Mouse (Mus musculus): ENCODE results near the gene Gpr162. TPM values are rescaled to one million over a fixed set of nuclear protein-coding genes. Genes with fewer than 3 reads are reported as not detected.

Gpr162 gene
- polyA plus RNA-seq, 1 experiment from 2014 or later, result 1.2 TPM

- H3K27ac ChIP-seq, result peak within 1 kb of the TSS; percentile 95
- whole genome bisulfite sequencing, result under 1% methylated on average over 82 of the region's 86 CpGs
- peaks cover 13% of the 10 kb centered on the region for H3K27me3 ChIP-seq (replicated peaks)
- H3K36me3 ChIP-seq, result 0 out of 2 replicates have a peak, but pooled peaks cover 3% of the 10 kb centered on the region
- H3K9me3 ChIP-seq, result no peaks in the 10 kb centered on the region
- peak; percentile 85 for ATAC-seq (ENCODE audit: insufficient read depth, low FRiP score, low read depth)
- peaks cover 22% of the 10 kb centered on the region for H3K4me1 ChIP-seq
- H3K4me3 ChIP-seq (replicated peaks), result peak within 1 kb of the TSS; percentile 82
- peak within 1 kb of the TSS; percentile 92 for H3K4me2 ChIP-seq
- peak within 1 kb of the TSS; percentile 80 for H3K9ac ChIP-seq
These were observed 6.6 kb downstream of the Gpr162 start, which contains the start of gene P3h3 for GRCm38 (mm10) chr6:124856916-124857839. Gene P3h3 (minus strand): TSS chr6:124857752.

DNA sequence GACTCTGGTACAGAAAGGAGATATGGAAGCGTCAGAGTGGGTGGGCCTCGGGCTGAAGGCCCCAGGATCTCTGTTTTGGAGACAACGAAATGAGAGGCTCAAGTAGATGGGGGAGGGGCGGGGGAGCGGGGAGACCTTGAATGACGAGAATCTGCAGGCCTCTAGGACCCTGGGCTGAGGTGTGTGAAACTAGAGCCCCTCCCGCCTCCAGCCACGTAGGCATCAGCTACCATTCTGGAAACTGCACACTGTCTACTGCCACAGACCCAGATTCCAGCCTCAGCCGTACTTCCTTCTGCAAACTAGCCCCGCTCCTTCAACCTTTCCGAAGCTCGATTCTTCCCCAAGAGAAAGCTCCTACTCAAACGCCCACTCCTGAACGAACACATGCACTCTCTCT, 7.5 kb downstream of the Gpr162 start:
- Histone ChIP-seq H3K36me3 (peaks cover 6% of the 10 kb centered on the region; the same call in 1 of the 2 replicates), H3K4me3 (replicated peaks) (peak overlapping the region; percentile 82), H3K4me2 (peak overlapping the region; percentile 92), H3K4me1 (peaks cover 22% of the 10 kb centered on the region), H3K27me3 (replicated peaks) (peaks cover 13% of the 10 kb centered on the region), H3K9ac (no peak overlapping the region), H3K9me3 (no peaks in the 10 kb centered on the region), H3K27ac (peak overlapping the region; percentile 95; the same call in 1 of the 2 replicates)
- WGBS, result 10% methylated on average over 14 of the region's 14 CpGs
- ATAC-seq (ENCODE audit: insufficient read depth, low FRiP score, low read depth), result peak; percentile 38; the same call in 1 of the 2 replicates

DNA sequence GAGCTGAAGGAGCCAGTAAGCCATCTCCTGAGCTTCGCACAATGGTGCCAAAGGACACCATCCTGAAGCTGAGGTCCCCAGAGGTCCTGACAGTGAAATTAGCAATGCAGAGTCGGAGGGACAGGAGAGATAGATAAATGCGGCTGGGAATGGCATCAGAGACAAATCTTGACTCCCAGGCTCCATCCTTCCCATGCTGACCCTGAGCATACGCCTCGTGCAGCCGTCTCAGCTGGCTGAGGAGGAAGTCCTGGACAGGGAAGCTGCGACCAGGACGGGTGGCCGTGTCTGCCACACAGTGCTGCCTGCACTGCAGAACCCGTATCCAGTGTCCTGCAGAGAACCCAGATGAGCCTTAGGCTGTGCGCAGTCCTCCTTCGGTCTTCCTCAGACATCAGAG, 9.1 kb downstream of the Gpr162 start:
- no peak for ATAC-seq (ENCODE audit: insufficient read depth, low FRiP score, low read depth)

DNA sequence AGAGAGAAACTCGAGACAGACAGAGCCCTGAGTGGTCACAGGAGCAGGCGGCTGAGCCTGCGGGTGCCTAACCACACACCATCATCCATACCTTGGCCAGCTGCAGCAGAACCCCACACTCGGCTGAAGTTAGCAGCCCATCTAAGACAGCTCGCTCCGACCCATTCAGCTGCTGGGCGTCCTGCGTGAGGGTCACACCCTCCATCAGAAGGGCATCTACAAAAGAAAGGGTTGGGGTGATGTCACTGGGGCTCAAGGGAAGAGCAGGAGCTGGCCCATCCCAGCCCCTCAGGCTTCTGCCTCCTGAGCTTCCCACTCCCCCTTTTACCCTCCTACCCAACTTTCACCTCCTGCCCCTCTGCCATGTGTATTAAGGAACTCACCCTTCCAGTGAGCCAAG, 13.2 kb downstream of the Gpr162 start:
- H3K9ac ChIP-seq, result no peak overlapping the region
- H3K27me3 ChIP-seq (replicated peaks), result no peaks in the 10 kb centered on the region
- H3K4me2 ChIP-seq, result no peak overlapping the region
- WGBS, result 60% methylated on average over 8 of the region's 8 CpGs
- no peak overlapping the region for H3K27ac ChIP-seq
- H3K9me3 ChIP-seq, result no peaks in the 10 kb centered on the region
- H3K36me3 ChIP-seq, result peaks cover 6% of the 10 kb centered on the region; the same call in 1 of the 2 replicates
- peaks cover 8% of the 10 kb centered on the region; the same call in 1 of the 2 replicates for H3K4me1 ChIP-seq
- ATAC-seq (ENCODE audit: insufficient read depth, low FRiP score, low read depth), result no peak
- H3K4me3 ChIP-seq (replicated peaks), result no peak overlapping the region

More for the DNA sequence above, 9.1 kb downstream of the Gpr162 start:
- Histone ChIP-seq H3K4me1 (peaks cover 22% of the 10 kb centered on the region), H3K36me3 (peaks cover 6% of the 10 kb centered on the region; the same call in 1 of the 2 replicates), H3K4me2 (no peak overlapping the region), H3K9me3 (no peaks in the 10 kb centered on the region), H3K27me3 (replicated peaks) (peaks cover 12% of the 10 kb centered on the region), H3K27ac (no peak overlapping the region), H3K9ac (no peak overlapping the region), H3K4me3 (replicated peaks) (no peak overlapping the region)
- WGBS, result 71% methylated on average over 12 of the region's 12 CpGs

- Histone ChIP-seq H3K4me1 (0 out of 2 replicates have a peak, but pooled peaks cover 2% of the 10 kb centered on the region), H3K4me3 (replicated peaks) (no peak overlapping the region), H3K36me3 (peaks cover 5% of the 10 kb centered on the region; the same call in 1 of the 2 replicates), H3K27me3 (replicated peaks) (no peaks in the 10 kb centered on the region), H3K4me2 (no peak overlapping the region), H3K9me3 (no peaks in the 10 kb centered on the region), H3K27ac (no peak overlapping the region), H3K9ac (no peak overlapping the region)
- 8% methylated on average over 9 of the region's 9 CpGs for WGBS
- ATAC-seq (ENCODE audit: insufficient read depth, low FRiP score, low read depth), result peak; percentile 48; the same call in 1 of the 2 replicates
These were observed 16.5 kb downstream of the Gpr162 start for GRCm38 (mm10) chr6:124847305-124847704.

- no peak for ATAC-seq (ENCODE audit: insufficient read depth, low FRiP score, low read depth)
- 24% methylated on average over 15 of the region's 15 CpGs for WGBS
- H3K27ac ChIP-seq, result no peak within 1 kb of the TSS; the same call in 1 of the 2 replicates
These were observed 23.3 kb downstream of the Gpr162 start, which contains the start of gene Gnb3 for GRCm38 (mm10) chr6:124840241-124841167. Gene Gnb3 (minus strand): TSS chr6:124840275.

DNA sequence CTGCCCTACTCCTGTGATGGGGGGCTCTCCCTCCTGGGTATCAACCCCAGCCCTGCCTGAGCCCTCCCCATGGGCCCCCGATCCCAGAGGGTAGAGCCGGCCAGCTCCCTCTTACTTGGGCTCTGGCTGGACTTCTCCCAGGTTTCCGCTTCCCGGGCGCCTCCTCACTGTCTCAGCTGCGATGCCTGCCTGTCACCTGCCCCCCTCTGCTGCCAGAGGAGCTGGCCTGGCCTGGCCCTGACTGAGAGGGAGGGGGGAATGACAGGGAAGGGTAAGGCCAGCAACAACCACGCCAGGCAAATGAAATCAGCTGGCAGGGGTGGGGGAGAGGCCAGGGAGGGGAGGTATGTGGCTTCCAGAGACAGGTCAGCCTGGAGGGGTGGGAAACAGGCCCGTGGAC, 24.0 kb downstream of the Gpr162 start:
- Histone ChIP-seq H3K4me2 (0 out of 2 replicates have a peak overlapping the region, but pooled peaks have one; percentile 3), H3K4me3 (replicated peaks) (no peak overlapping the region), H3K36me3 (peaks cover 7% of the 10 kb centered on the region; the same call in 1 of the 2 replicates), H3K9ac (no peak overlapping the region), H3K27ac (no peak overlapping the region), H3K9me3 (no peaks in the 10 kb centered on the region), H3K27me3 (replicated peaks) (no peaks in the 10 kb centered on the region), H3K4me1 (peaks cover 18% of the 10 kb centered on the region)
- 16% methylated on average over 8 of the region's 8 CpGs for WGBS
- peak; percentile 11; the same call in 1 of the 2 replicates for ATAC-seq (ENCODE audit: insufficient read depth, low FRiP score, low read depth)

More at GRCm38 (mm10) chr6:124840241-124841167, 23.3 kb downstream of the Gpr162 start, which contains the start of gene Gnb3:
- Histone ChIP-seq H3K4me2 (0 out of 2 replicates have a peak within 1 kb of the TSS, but pooled peaks have one; percentile 3), H3K27me3 (replicated peaks) (no peaks in the 10 kb centered on the region), H3K4me3 (replicated peaks) (no peak within 1 kb of the TSS), H3K9ac (no peak within 1 kb of the TSS), H3K36me3 (peaks cover 7% of the 10 kb centered on the region; the same call in 1 of the 2 replicates), H3K4me1 (peaks cover 18% of the 10 kb centered on the region), H3K9me3 (no peaks in the 10 kb centered on the region)

DNA sequence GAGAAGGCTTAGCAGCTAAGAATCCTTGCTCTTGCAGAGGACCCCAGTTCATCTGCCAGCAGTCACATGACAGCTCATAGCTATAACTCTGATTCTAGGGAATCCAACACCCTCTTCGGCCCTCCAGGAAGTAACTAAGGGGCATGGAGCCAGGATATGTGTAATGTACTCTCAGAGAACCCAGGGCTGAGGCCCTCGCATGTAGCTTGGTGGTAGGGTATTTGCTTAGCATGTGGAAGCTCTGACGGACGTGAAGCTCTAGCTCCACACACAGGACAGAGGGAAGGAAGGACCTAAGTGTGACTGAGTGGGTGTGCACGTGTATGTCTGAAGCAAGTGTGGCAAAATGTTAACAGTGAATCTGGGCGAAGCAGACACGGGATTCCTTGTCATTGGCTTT, 27.4 kb downstream of the Gpr162 start:
- WGBS, result 74% methylated on average over 7 of the region's 7 CpGs
- no peak overlapping the region for H3K4me2 ChIP-seq
- H3K4me1 ChIP-seq, result peaks cover 18% of the 10 kb centered on the region
- no peak overlapping the region for H3K4me3 ChIP-seq (replicated peaks)
- no peak overlapping the region for H3K27ac ChIP-seq
- H3K9me3 ChIP-seq, result no peaks in the 10 kb centered on the region
- no peak overlapping the region for H3K9ac ChIP-seq
- peaks cover 18% of the 10 kb centered on the region; the same call in 1 of the 2 replicates for H3K36me3 ChIP-seq
- no peaks in the 10 kb centered on the region for H3K27me3 ChIP-seq (replicated peaks)
- no peak for ATAC-seq (ENCODE audit: insufficient read depth, low FRiP score, low read depth)

- peaks cover 21% of the 10 kb centered on the region for H3K4me1 ChIP-seq
- no peak overlapping the region for H3K27ac ChIP-seq
- H3K4me3 ChIP-seq (replicated peaks), result no peak overlapping the region
- no peak overlapping the region for H3K9ac ChIP-seq
- ATAC-seq (ENCODE audit: insufficient read depth, low FRiP score, low read depth), result no peak
- no peaks in the 10 kb centered on the region for H3K9me3 ChIP-seq
- H3K4me2 ChIP-seq, result no peak overlapping the region
- 0 out of 2 replicates have a peak, but pooled peaks cover 15% of the 10 kb centered on the region for H3K36me3 ChIP-seq
- H3K27me3 ChIP-seq (replicated peaks), result no peaks in the 10 kb centered on the region
- WGBS, result 71% methylated on average over 10 of the region's 10 CpGs
These were observed 28.3 kb downstream of the Gpr162 start for GRCm38 (mm10) chr6:124835531-124835930.

DNA sequence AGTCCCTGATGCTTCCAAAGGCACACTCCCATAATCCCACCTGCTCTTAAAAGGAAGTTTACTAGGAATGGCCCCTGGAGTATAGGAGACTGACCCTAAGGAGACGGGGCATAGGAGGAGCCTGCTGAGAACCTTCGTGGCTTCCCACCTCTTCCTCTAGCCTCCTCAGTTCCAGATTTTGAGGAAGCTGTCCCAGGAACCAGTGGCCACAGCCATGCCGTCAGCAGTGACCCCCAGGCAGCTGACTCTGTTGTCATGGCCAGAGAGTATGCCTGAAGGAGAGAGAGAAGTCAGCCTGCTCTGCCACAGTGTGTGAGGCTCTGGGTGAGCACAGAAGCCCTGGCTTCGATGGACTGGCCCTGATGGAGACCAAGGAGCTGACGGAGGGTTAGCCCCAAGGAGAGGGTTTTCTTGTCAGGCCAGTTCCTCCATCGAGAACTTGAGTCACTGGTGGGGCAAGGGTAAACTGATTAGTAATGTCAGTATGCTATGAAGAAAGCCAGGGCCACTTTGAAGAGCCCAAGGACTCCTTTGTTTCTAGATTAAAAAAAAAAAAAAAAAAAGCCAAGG, 29.2 kb downstream of the Gpr162 start:
- H3K9ac ChIP-seq, result no peak overlapping the region
- no peak for ATAC-seq (ENCODE audit: insufficient read depth, low FRiP score, low read depth)
- H3K4me3 ChIP-seq (replicated peaks), result no peak overlapping the region
- H3K9me3 ChIP-seq, result no peaks in the 10 kb centered on the region
- H3K27ac ChIP-seq, result peak overlapping the region; percentile 51; the same call in 1 of the 2 replicates
- H3K27me3 ChIP-seq (replicated peaks), result no peaks in the 10 kb centered on the region
- 76% methylated on average over 6 of the region's 6 CpGs for WGBS
- H3K4me1 ChIP-seq, result peaks cover 17% of the 10 kb centered on the region
- no peak overlapping the region for H3K4me2 ChIP-seq
- H3K36me3 ChIP-seq, result 0 out of 2 replicates have a peak, but pooled peaks cover 15% of the 10 kb centered on the region

DNA sequence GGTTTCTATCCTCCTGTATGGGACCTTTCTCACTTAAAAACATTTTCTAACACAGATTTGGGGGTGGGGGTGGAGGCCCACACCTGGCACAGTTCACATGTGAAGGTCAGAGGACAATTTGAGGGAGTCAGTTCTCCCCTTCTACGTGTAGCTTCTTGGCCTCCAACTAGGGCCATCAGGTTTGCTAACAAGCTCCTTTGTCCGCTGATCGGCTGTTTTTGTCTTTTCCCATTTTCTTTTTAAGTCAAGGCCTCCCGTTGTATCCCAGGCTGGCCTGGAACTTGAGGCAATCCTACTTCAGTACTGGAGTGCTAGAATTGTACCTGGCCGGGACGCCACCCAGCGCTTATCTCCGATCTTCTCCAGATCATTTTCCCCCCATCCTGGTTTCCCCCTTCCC, 32.1 kb downstream of the Gpr162 start:
- Histone ChIP-seq H3K4me1 (peaks cover 15% of the 10 kb centered on the region; the same call in 1 of the 2 replicates), H3K9ac (no peak overlapping the region), H3K4me3 (replicated peaks) (no peak overlapping the region), H3K9me3 (no peaks in the 10 kb centered on the region), H3K4me2 (no peak overlapping the region), H3K27me3 (replicated peaks) (no peaks in the 10 kb centered on the region), H3K27ac (no peak overlapping the region), H3K36me3 (0 out of 2 replicates have a peak, but pooled peaks cover 15% of the 10 kb centered on the region)
- WGBS, result 93% methylated on average over 8 of the region's 8 CpGs
- ATAC-seq (ENCODE audit: insufficient read depth, low FRiP score, low read depth), result no peak
